8 mouse cellular contexts compared by ENCODE assay signal in genomic region chr8:112569471-112570141, GRCm38 (mm10). TPM values are rescaled to one million over a fixed set of nuclear protein-coding genes. Genes with fewer than 3 reads are reported as not detected.
A peak's percentile ranks its signal among the peaks of the same experiment; 100 is the strongest.
DNase-seq lines count a peak whose midpoint lies in the region; ATAC-seq and TF ChIP-seq lines count a peak whose summit lies in the region.

Gene Cntnap4 (plus strand): TSS chr8:112570043.

- H3K4me3 ChIP-seq in testis, adult 2 months (ENCODE audit: control insufficient read depth, low read depth, low read length) = peak within 1 kb of the TSS; percentile 5; the same call in 1 of the 2 replicates
- H3K4me3 ChIP-seq in forebrain, embryonic 10.5 days = peak within 1 kb of the TSS; percentile 59

- no peaks in the 10 kb centered on the region for H3K27me3 ChIP-seq in testis, adult 2 months (ENCODE audit: control insufficient read depth, insufficient read depth, low read length)
- peaks cover 31% of the 10 kb centered on the region for H3K27me3 ChIP-seq in forebrain, embryonic 10.5 days (ENCODE audit: poor library complexity, severe bottlenecking)

- no peak for ATAC-seq in inflammation-experienced regulatory T-cells, adult 6 months

- TF ChIP-seq CTCF in testis, adult 2 months (IDR thresholded peaks at IDR 0.05; ENCODE audit: control insufficient read depth, insufficient read depth, insufficient replicate concordance, low read depth, low read length) = no peak

- 2% methylated on average over 18 of the region's 18 CpGs for WGBS in forebrain, embryonic 10.5 days

- no peaks in the 10 kb centered on the region for H3K4me1 ChIP-seq in testis, adult 2 months (ENCODE audit: control insufficient read depth, insufficient read depth, low read length)
- peaks cover 12% of the 10 kb centered on the region for H3K4me1 ChIP-seq in forebrain, embryonic 10.5 days

- H3K36me3 ChIP-seq in testis, adult 2 months (ENCODE audit: control insufficient read depth, insufficient read depth, low read length) = no peaks in the 10 kb centered on the region
- no peaks in the 10 kb centered on the region for H3K36me3 ChIP-seq in forebrain, embryonic 10.5 days (replicated peaks)

- no peak for TF ChIP-seq POLR2A in testis, adult 2 months (IDR thresholded peaks at IDR 0.05; ENCODE audit: control insufficient read depth, low read depth, low read length)

- no peaks in the 10 kb centered on the region for H3K9me3 ChIP-seq in forebrain, embryonic 10.5 days

- DNase-seq in testis, postnatal 14 days (ENCODE audit: low spot score) = no peak
- DNase-seq in forebrain, embryonic 10.5 days (ENCODE audit: extremely low spot score, low spot score) = peak; percentile 49
- DNase-seq in layer of hippocampus, postnatal 10 days (ENCODE audit: low spot score in 2 of 2) = peak; percentile 33 to 45
- peak; percentile 49 for DNase-seq in neural tube, embryonic 10.5 days (ENCODE audit: extremely low spot score, low spot score)
- DNase-seq in urinary bladder, postnatal 4 days (ENCODE audit: low spot score in 2 of 2) = no peak
- DNase-seq in ovary, postnatal 10 days (ENCODE audit: low spot score) = no peak

- no peak within 1 kb of the TSS for H3K27ac ChIP-seq in testis, adult 2 months (ENCODE audit: control insufficient read depth, insufficient read depth, low read depth, low read length)
- peak within 1 kb of the TSS; percentile 56 for H3K27ac ChIP-seq in forebrain, embryonic 10.5 days

RNA-seq across cellular contexts. Expression of gene Cntnap4, which starts in this region (rescaled TPM):
- 0.35 and 0.58 TPM in 2 replicates for polyA plus RNA-seq in testis, adult 2 months (2012; rRNA removed)
- 0.10 and 0.25 TPM in 2 replicates for polyA plus RNA-seq in forebrain, embryonic 10.5 days (2016; fragmentation: Nextera tagmentation; extraction: Ambion mirVana)
- 10 to 100 TPM; 21.4 to 21.9 TPM for total RNA-seq in layer of hippocampus, postnatal 10 days (2021)
- polyA plus RNA-seq in inflammation-experienced regulatory T-cells, adult 6 months (2017; shearing (Covaris generic)) = not detected

Comparison
In these comparisons a context has a peak if more than half of its experiments do, and no peak if none do; other contexts are left out.
1. Peak in DNase-seq, H3K4me3 ChIP-seq and H3K27ac ChIP-seq in forebrain, embryonic 10.5 days; RNA of the gene not detected or under 1 TPM.
2. DNase-seq: peak in layer of hippocampus, postnatal 10 days (2 of 2) and neural tube, embryonic 10.5 days (single experiment); none in testis, postnatal 14 days (single experiment), urinary bladder, postnatal 4 days (0 of 2) and ovary, postnatal 10 days (single experiment).